Mouse (Mus musculus): ENCODE measurements around the gene Cpsf7. TPM values are rescaled to one million over a fixed set of nuclear protein-coding genes. Genes with fewer than 3 reads are reported as not detected.

The Cpsf7 gene
- total RNA-seq (2023; ENCODE audit: inconsistent age): 168 to 172 TPM (median 169 TPM) in 4 replicates

DNA sequence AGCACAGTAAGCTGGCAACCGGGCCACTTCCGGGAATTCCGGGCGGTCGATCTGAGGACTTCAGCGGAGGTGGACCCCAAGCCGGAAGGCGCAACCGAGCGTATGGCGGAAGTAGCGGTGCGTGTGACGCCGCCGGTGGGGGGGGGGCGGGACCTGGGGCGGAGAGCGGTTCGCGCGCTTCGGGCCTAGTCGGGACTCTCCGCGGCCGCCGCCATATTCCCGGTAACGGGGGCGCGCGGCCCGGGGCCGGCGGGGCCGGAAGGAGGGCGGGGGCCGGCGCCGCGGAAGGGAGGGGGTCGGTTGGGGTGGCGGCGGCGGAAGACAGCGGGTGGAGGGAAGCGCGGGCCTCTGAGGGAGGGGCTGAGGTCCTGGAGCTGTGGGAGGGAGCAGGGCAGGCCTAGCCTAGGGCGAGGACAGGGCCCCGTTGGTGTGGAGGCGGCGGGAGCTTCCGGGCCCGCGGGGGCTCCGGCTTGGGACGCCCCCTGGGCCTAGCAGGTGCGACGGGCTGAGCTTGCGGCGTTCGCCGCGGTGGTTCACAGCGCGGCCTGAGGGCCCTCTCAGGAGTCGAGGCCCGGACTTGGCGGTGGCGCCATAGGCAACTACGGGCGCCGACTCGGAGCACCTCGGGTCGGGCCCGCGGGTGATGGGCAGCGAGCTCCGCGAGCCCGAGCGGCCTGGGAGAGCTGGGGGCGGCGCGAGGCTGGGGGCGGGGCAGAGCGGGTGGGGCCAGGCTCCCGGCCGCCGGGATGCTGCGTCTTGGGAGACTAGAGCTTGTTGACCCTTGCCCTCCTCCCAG lies at the start of gene Cpsf7:
Gene Cpsf7, plus strand, starts transcription at position 161 of the 796 bp plus-strand sequence.

DNA sequence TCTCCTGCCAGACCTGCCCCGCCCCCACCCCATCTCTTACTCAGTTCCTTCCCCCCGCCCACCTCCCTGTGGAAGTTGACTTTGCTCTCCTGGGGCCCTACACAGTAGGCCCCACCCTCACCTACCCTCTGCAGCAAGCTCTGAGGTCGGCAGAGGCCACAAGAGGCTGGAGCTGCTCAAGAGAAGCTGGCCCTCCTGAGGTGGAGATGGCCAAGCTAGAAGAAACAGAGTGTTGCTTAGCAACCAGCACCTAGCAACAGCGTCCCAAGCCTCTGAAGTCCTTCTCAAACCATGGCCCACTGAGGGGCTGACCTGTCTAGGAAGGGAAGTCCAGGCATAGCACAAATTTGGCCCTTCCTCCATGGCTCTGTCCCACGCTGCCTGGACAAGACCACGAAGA lies 42.4 kb upstream of the Cpsf7 start, which contains the start of gene Ppp1r32:
Gene Ppp1r32, minus strand, starts transcription at position 226 of the 400 bp plus-strand sequence.

DNA sequence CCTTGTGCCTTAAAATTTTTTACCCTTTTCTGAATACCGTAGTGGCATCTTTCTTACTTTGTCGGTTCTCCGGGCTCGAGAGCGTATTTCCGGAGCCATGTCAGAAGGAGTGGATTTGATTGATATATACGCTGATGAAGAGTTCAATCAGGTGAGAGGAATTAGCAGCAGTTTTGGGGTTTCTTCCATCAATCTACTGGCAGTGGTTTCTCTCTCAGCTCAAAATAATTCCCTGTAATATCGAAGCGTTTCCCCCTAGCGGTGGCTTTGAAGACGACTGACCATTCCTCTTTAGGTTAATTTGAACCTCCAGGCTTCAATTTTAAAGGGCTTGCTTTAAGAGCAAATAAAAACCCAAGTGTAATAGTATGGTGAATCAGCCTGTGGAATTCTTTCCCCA lies 844 bp downstream of the Cpsf7 start, which contains the start of gene Sdhaf2:
Gene Sdhaf2, minus strand, starts transcription at position 233 of the 400 bp plus-strand sequence.

DNA sequence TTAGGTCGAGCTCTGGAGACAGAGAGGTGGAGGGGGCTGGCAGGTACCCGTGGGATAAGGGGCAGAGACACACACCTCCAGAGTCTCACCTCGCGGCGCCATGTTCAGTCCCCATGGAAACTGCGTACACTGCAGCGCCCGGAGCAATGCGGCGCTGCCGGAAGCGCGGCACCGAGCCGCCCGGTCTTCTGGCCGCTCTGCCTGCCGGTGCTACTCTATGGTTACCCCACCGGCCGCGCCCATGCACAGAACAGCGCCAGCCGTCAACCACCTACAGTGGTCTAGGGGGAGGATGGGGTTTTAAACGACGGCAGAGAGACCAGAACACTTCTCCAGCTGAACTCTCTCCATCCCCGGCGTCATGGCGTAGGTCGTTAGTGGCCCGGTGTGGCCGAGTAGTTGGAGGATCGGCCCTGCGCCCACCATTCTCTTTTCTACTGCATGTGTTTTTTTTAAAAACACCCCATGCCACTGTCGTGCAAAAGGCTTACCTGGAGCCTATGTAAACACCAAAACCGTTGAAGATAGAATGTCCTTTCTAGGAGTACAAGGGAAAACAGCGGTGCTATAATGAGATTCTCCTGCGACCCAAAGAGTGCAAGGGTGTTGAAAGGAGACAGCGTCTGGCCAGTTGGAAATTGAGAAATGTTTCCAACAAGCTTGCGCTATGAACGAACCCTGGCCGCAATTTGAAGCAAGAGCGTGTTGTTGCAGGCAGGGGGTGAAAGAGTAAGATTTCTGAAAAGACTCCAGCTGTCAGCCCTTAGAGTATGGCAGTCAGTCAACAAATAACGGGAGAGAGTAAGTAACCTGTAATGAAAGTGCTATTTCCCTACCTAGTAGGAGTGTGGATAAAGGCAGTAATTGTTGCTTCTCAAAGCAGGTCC lies 30.8 kb downstream of the Cpsf7 start, which contains the start of gene Tmem216:
Gene Tmem216, minus strand, starts transcription at position 615 of the 887 bp plus-strand sequence.

DNA sequence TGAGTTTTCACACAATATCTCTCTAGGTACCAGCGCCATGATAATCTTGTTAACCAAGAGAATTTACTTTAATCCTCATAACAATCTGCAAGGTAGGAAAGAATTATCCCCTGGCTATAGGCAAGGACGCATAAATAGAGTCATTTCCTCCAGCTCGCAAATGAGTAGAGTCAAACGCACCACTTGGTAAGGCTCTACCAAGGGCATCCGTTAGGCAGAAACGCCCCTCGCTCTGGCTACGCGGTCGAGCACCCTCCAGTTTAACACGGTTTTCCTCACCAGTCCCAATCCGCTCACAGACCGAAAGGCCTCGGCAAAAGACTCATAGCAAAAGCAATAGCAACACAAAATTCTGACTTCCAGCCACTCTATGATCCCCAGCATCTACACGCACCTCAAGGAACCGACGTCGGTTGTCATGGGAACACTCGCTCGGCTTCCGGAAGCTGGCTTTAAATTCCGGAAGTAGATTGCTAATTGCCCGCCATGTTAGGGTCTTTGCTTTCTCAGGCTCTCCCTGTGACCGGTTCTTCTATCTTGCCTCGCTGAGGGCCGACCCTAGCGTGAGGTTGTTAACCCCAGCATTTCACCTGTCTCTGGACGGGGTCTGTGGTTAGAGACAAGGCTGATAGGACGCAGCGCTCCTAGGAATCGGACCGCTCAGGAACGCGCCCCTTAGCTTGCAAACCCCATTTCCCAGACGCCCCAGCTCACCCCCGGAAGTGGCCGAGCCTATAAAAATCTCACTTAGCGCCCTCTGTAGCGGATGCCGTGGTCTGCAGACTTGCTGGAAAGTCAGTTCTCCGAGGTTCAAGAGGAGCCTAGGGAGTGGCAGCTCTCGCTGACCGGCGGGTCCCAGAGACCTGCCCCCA lies 51.9 kb downstream of the Cpsf7 start, which contains the start of the genes Cyb561a3 and Tmem138:
Gene Cyb561a3, plus strand, starts transcription at position 483 of the 872 bp plus-strand sequence.
Gene Tmem138, minus strand, starts transcription at position 673 of the 872 bp plus-strand sequence.

Other genes with a start within 250 kb of the Cpsf7 start
- gene Dagla, start 220.4 kb upstream of the Cpsf7 start, total RNA-seq (2023; ENCODE audit: inconsistent age): 0.10 TPM in 1 of 4 replicates, not detected in the others
- not detected in 4 replicates for gene Syt7, start 136.2 kb upstream of the Cpsf7 start, total RNA-seq (2023; ENCODE audit: inconsistent age)
- 1.1 to 2.5 TPM (median 1.8 TPM) in 4 replicates for gene Lrrc10b, start 67.8 kb upstream of the Cpsf7 start, total RNA-seq (2023; ENCODE audit: inconsistent age)
- gene Ppp1r32, start 42.3 kb upstream of the Cpsf7 start, total RNA-seq (2023; ENCODE audit: inconsistent age): 4.1 to 7.8 TPM (median 5.2 TPM) in 4 replicates
- gene Sdhaf2, start 876 bp downstream of the Cpsf7 start, total RNA-seq (2023; ENCODE audit: inconsistent age): 65.2 to 74.0 TPM (median 71.5 TPM) in 4 replicates
- gene Tmem216, start 31.0 kb downstream of the Cpsf7 start, total RNA-seq (2023; ENCODE audit: inconsistent age): 8.9 to 11.3 TPM (median 11.0 TPM) in 4 replicates
- gene Cyb561a3, start 51.9 kb downstream of the Cpsf7 start, total RNA-seq (2023; ENCODE audit: inconsistent age): 216 to 232 TPM (median 223 TPM) in 4 replicates
- gene Tmem138, start 52.1 kb downstream of the Cpsf7 start, total RNA-seq (2023; ENCODE audit: inconsistent age): 6.8 to 9.3 TPM (median 8.1 TPM) in 4 replicates
- gene Ddb1, start 80.1 kb downstream of the Cpsf7 start, total RNA-seq (2023; ENCODE audit: inconsistent age): 172 to 182 TPM (median 174 TPM) in 4 replicates
- gene Tkfc, start 80.4 kb downstream of the Cpsf7 start, total RNA-seq (2023; ENCODE audit: inconsistent age): 4.1 to 5.5 TPM (median 4.8 TPM) in 4 replicates
- 0.75 to 2.0 TPM (median 1.2 TPM) in 4 replicates for gene Vwce, start 108.9 kb downstream of the Cpsf7 start, total RNA-seq (2023; ENCODE audit: inconsistent age)
- not detected in 4 replicates for gene Pga5, start 152.8 kb downstream of the Cpsf7 start, total RNA-seq (2023; ENCODE audit: inconsistent age)
- 20.2 to 24.6 TPM (median 21.2 TPM) in 4 replicates for gene Vps37c, start 163.5 kb downstream of the Cpsf7 start, total RNA-seq (2023; ENCODE audit: inconsistent age)
- 0.94 to 2.9 TPM (median 2.1 TPM) in 4 replicates for gene Cd5, start 213.7 kb downstream of the Cpsf7 start, total RNA-seq (2023; ENCODE audit: inconsistent age)